Mouse (Mus musculus) megakaryocyte progenitor cell, adult 5-6 weeks (primary cell): ENCODE measurements around the gene 1700074P13Rik. TPM values are rescaled to one million over a fixed set of nuclear protein-coding genes. Genes with fewer than 3 reads are reported as not detected.
"Not testable (repeated sequence)": the region's sequence is repeated elsewhere in the genome, so short reads cannot be mapped to it uniquely, and the experiment has no call there.

Experiments
- ATAC-seq: replicated peaks from 2 replicates; pipeline ENCODE4 v1.8.0; 2016; ENCODE audit warnings: mild to moderate bottlenecking, moderate TSS enrichment, inconsistent platforms; ENCODE audit not compliant: poor library complexity
- total RNA-seq, 2 experiments: library from RNA; stranded (forward) in 1 of 2; stranded (reverse) in 1 of 2; fragments of 157-497, 149-512 nt in 1 of 2; fragments of 200-1000 nt in 1 of 2; gene quantifications; 2 replicates each; pipeline versions ENCODE4 v1.2.3 to v1.2.4; 2015 to 2017

Gene 1700074P13Rik
- total RNA-seq (2015) (not detected in 2 replicates), total RNA-seq (2017) (not detected in 2 replicates)

- ATAC-seq = no peak
Measured at GRCm38 (mm10) chr6:40940457-40940856, at the start of gene 1700074P13Rik. TSS of gene 1700074P13Rik (minus strand) at chr6:40940557.

- ATAC-seq = not testable (repeated sequence)
Measured at GRCm38 (mm10) chr6:40964454-40964853, 24.1 kb upstream of the 1700074P13Rik start, which contains the start of gene 1810009J06Rik. TSS of gene 1810009J06Rik (plus strand) at chr6:40964754.

- ATAC-seq = no peak
Measured at GRCm38 (mm10) chr6:40953716-40954115, 13.4 kb upstream of the 1700074P13Rik start.

- no peak for ATAC-seq
Measured at GRCm38 (mm10) chr6:40951770-40952169, 11.4 kb upstream of the 1700074P13Rik start, which contains the start of gene Gm4744. TSS of gene Gm4744 (minus strand) at chr6:40951870.

- ATAC-seq = no peak
Measured at GRCm38 (mm10) chr6:40919954-40920353, 20.4 kb downstream of the 1700074P13Rik start.

- no peak for ATAC-seq
Measured at GRCm38 (mm10) chr6:40900287-40900686, 40.1 kb downstream of the 1700074P13Rik start, which contains the start of gene Prss58. TSS of gene Prss58 (minus strand) at chr6:40900387.

GRCm38 (mm10) chr6:40894716-40895115 is 45.6 kb downstream of the 1700074P13Rik start:
- ATAC-seq = no peak

GRCm38 (mm10) chr6:40893577-40893976 is 46.8 kb downstream of the 1700074P13Rik start:
- ATAC-seq = peak; percentile 38

- ATAC-seq = peak; percentile 14; the same call in 1 of the 2 replicates
Measured at GRCm38 (mm10) chr6:40891754-40892153, 48.6 kb downstream of the 1700074P13Rik start.

- peak; percentile 89 for ATAC-seq
Measured at GRCm38 (mm10) chr6:40890973-40891372, 49.4 kb downstream of the 1700074P13Rik start.

- no peak for ATAC-seq
Measured at GRCm38 (mm10) chr6:40887394-40887793, 53.0 kb downstream of the 1700074P13Rik start, which contains the start of gene Moxd2. TSS of gene Moxd2 (minus strand) at chr6:40887494.

Other genes starting within 250 kb of the 1700074P13Rik start
- not detected in 2 replicates for gene Moxd2, start 53.1 kb downstream of the 1700074P13Rik start, total RNA-seq (2015)
- not detected in 2 replicates for gene Moxd2, start 53.1 kb downstream of the 1700074P13Rik start, total RNA-seq (2017)
- not detected in 2 replicates for gene Prss58, start 40.2 kb downstream of the 1700074P13Rik start, total RNA-seq (2015)
- not detected in 2 replicates for gene Prss58, start 40.2 kb downstream of the 1700074P13Rik start, total RNA-seq (2017)
- gene Gm4744, start 11.3 kb upstream of the 1700074P13Rik start, total RNA-seq (2015) = not detected in 2 replicates
- gene Gm4744, start 11.3 kb upstream of the 1700074P13Rik start, total RNA-seq (2017) = not detected in 2 replicates
- gene 1810009J06Rik, start 24.2 kb upstream of the 1700074P13Rik start, total RNA-seq (2015) = not detected in 2 replicates
- not detected in 2 replicates for gene 1810009J06Rik, start 24.2 kb upstream of the 1700074P13Rik start, total RNA-seq (2017)
- not detected in 2 replicates for gene Gm2663, start 58.9 kb upstream of the 1700074P13Rik start, total RNA-seq (2015)
- gene Gm2663, start 58.9 kb upstream of the 1700074P13Rik start, total RNA-seq (2017) = not detected in 2 replicates
- not detected in 2 replicates for gene 2210010C04Rik, start 95.0 kb upstream of the 1700074P13Rik start, total RNA-seq (2015)
- gene 2210010C04Rik, start 95.0 kb upstream of the 1700074P13Rik start, total RNA-seq (2017) = not detected in 2 replicates